Mouse (Mus musculus): Measurements from ENCODE around the gene Chd9.
"Not testable (repeated sequence)": the region's sequence is repeated elsewhere in the genome, so short reads cannot be mapped to it uniquely, and the experiment has no call there.

Chd9 gene

GRCm38 (mm10) chr8:90869920-90870777 is 42.0 kb downstream of the Chd9 start:
- DNase-seq (ENCODE audit: low read depth, low spot score): peak; percentile 76

GRCm38 (mm10) chr8:90871375-90872080 is 43.4 kb downstream of the Chd9 start:
- DNase-seq (ENCODE audit: low read depth, low spot score): no peak

- DNase-seq (ENCODE audit: low read depth, low spot score): no peak
These were observed 44.9 kb downstream of the Chd9 start for GRCm38 (mm10) chr8:90873051-90873450.

- peak; percentile 52 for DNase-seq (ENCODE audit: low read depth, low spot score)
These were observed 48.1 kb downstream of the Chd9 start for GRCm38 (mm10) chr8:90876213-90876721.

- peak; percentile 59 for DNase-seq (ENCODE audit: low read depth, low spot score)
These were observed 48.7 kb downstream of the Chd9 start for GRCm38 (mm10) chr8:90876722-90877429.

GRCm38 (mm10) chr8:90877430-90877975 is 49.4 kb downstream of the Chd9 start:
- no peak for DNase-seq (ENCODE audit: low read depth, low spot score)

- no peak for DNase-seq (ENCODE audit: low read depth, low spot score)
These were observed 50.4 kb downstream of the Chd9 start for GRCm38 (mm10) chr8:90878551-90878950.

GRCm38 (mm10) chr8:90880041-90880440 is 51.9 kb downstream of the Chd9 start:
- no peak for DNase-seq (ENCODE audit: low read depth, low spot score)

GRCm38 (mm10) chr8:90881181-90881580 is 53.0 kb downstream of the Chd9 start:
- peak; percentile 89 for DNase-seq (ENCODE audit: low read depth, low spot score)

- DNase-seq (ENCODE audit: low read depth, low spot score): no peak
These were observed 54.0 kb downstream of the Chd9 start for GRCm38 (mm10) chr8:90882088-90882691.

- DNase-seq (ENCODE audit: low read depth, low spot score): no peak
These were observed 57.7 kb downstream of the Chd9 start for GRCm38 (mm10) chr8:90885671-90886368.

GRCm38 (mm10) chr8:90886369-90886712 is 58.2 kb downstream of the Chd9 start:
- not testable (repeated sequence) for DNase-seq (ENCODE audit: low read depth, low spot score)

GRCm38 (mm10) chr8:90887328-90887727 is 59.2 kb downstream of the Chd9 start:
- DNase-seq (ENCODE audit: low read depth, low spot score): not testable (repeated sequence)

- DNase-seq (ENCODE audit: low read depth, low spot score): no peak
These were observed 63.9 kb downstream of the Chd9 start for GRCm38 (mm10) chr8:90891872-90892578.

- DNase-seq (ENCODE audit: low read depth, low spot score): peak; percentile 43
These were observed 64.4 kb downstream of the Chd9 start for GRCm38 (mm10) chr8:90892579-90892919.

GRCm38 (mm10) chr8:90894231-90894914 is 66.2 kb downstream of the Chd9 start:
- DNase-seq (ENCODE audit: low read depth, low spot score): no peak

GRCm38 (mm10) chr8:90897343-90897742 is 69.2 kb downstream of the Chd9 start:
- DNase-seq (ENCODE audit: low read depth, low spot score): no peak

- no peak for DNase-seq (ENCODE audit: low read depth, low spot score)
These were observed 70.4 kb downstream of the Chd9 start for GRCm38 (mm10) chr8:90898578-90898977.

GRCm38 (mm10) chr8:90902002-90902401 is 73.8 kb downstream of the Chd9 start:
- no peak for DNase-seq (ENCODE audit: low read depth, low spot score)
